Mouse (Mus musculus): Measurements from ENCODE around the gene Lag3. TPM values are rescaled to one million over a fixed set of nuclear protein-coding genes. Genes with fewer than 3 reads are reported as not detected.
A peak's percentile ranks its signal among the peaks of the same experiment; 100 is the strongest.

Lag3 gene
- polyA plus RNA-seq, 1 experiment from 2014 or later = 1.5 TPM

DNA sequence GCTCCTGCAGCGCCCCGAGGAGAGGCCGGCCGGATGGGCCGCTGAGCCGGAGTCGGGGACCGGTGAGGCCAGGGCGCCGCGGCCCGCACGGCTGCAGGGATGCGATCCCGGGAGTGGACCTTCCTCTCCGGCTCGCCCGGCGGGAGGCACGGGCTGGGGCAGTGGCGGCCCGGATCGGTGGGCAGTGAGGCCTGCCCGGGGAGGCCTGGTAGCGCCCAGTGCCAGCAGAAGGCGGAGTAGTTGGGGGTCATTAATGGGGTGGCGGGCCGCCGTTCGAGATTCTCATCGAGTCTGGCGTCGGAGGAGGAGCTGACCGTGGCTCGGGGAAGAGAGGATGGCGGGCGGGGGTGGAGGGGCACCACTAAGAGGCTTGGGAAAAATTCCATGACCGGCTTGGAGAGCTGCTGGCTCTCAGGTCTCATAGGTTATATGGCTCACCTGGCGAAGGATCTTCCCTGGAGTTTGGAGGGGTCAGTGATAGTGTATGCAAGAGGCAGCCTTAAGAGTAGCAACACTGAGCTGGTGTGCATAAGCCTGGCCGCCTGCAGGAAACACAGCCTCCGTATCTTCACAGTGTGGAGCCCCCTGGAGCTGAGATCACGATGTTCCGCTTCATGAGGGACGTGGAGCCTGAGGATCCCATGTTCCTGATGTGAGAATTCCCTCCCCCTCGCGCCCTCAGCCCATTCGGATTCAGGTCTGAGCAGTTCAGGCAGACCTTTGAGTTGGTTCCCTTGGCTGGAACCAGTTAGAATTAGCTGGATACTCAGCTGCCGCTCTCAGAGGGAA, 20.2 kb upstream of the Lag3 start:
- 2% methylated on average over 48 of the region's 48 CpGs for WGBS (ENCODE audit: missing documents)
- peak overlapping the region; percentile 45 for H3K27ac ChIP-seq
- peaks cover 30% of the 10 kb centered on the region for H3K36me3 ChIP-seq (ENCODE audit: inconsistent target)
- peak overlapping the region; percentile 70 for H3K4me3 ChIP-seq (ENCODE audit: inconsistent target)
- H3K79me2 ChIP-seq (ENCODE audit: inconsistent target) = peaks cover 17% of the 10 kb centered on the region

DNA sequence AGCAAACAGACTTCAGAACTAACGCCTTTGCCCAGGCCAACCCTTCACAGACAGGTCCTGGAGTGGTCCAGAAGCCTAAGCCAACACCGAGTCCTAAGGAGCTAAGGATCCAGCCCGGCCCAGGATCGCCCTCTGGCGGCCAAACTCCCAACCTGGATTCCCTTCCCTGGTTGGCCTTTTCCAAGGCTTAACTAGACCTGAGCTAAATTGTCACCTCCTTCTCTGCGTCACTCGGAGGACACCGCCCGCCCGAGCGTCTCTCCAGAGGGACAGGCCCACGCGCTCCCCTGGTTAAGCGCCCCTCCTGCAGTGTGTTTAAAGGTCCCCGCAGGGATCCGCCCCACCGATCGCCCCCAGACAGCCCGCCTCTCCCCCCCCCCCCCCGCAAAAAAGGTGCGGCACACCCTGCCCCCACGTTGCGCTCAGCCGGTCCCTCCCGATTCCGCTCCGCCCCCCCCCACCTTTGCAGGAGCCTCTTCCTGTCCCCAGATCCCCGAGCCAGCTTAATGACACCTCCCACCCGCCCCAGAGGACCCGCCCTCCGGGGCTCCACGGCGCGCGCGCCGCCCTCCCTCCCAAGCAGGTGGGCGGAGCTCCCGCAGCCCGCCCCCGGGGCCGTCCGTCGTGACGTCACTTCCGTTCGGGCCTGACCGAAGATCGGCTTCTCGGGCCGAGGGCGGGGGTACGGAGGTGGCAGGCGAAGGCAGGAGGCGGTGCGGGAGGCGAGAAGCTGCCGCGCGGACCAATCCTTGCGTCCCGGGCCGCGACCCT, 19.4 kb upstream of the Lag3 start, which contains the start of gene Mlf2:
Gene Mlf2 (plus strand): TSS at position 633 of the 771 bp plus-strand sequence.
- WGBS (ENCODE audit: missing documents) = under 1% methylated on average over 53 of the region's 64 CpGs
- Histone ChIP-seq H3K27ac (peak within 1 kb of the TSS; percentile 55), H3K79me2 (ENCODE audit: inconsistent target) (peaks cover 17% of the 10 kb centered on the region), H3K4me3 (ENCODE audit: inconsistent target) (peak within 1 kb of the TSS; percentile 70), H3K36me3 (ENCODE audit: inconsistent target) (peaks cover 24% of the 10 kb centered on the region)

DNA sequence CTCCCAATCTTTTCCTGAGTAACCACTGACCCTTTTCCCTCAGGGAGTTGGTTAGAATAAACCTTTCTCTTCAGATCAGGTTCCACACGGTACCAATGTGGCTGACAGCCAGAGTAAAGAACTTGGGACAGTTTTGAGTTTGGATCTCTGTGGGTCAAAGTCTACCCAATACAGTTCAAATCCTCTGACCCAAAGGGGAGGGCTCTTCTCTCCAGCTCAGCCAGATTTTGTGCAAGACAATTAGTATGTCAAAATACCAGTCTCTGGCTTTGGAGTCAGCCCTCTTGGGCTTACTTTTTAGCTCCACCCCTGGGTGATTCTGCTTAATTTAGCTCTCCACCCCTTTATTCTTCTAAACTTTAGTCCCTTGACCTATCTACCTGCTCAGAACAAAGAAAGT, 18.7 kb upstream of the Lag3 start:
- Histone ChIP-seq H3K79me2 (ENCODE audit: inconsistent target) (peaks cover 17% of the 10 kb centered on the region), H3K4me3 (ENCODE audit: inconsistent target) (peak overlapping the region; percentile 17; the same call in 1 of the 2 replicates), H3K27ac (peak overlapping the region; percentile 55), H3K36me3 (ENCODE audit: inconsistent target) (peaks cover 17% of the 10 kb centered on the region)
- WGBS (ENCODE audit: missing documents) = 89% methylated on average over 1 of the region's 1 CpGs

DNA sequence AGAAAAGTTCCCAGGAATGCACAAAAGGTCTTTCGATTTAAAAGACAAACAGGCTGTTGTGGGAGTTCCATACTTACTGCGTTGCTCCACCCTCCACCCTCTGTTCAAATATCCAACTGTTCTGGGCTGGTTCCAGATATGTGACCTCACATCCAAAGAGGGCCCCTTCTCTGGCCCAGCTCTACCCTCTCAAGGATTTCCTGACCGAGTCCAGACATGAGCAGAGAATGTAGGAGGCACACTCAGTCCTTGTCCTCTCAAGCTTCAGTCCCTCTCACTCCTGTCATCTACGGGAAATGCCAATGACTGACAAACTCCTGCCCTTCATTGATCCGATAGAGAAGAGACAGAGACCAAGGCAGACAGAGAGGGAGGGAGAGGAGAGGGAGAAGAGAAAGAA, 14.4 kb upstream of the Lag3 start:
- H3K36me3 ChIP-seq (ENCODE audit: inconsistent target) = no peaks in the 10 kb centered on the region
- whole genome bisulfite sequencing (ENCODE audit: missing documents) = 37% methylated on average over 5 of the region's 5 CpGs
- H3K27ac ChIP-seq = no peak overlapping the region
- no peak overlapping the region for H3K4me3 ChIP-seq (ENCODE audit: inconsistent target)
- H3K79me2 ChIP-seq (ENCODE audit: inconsistent target) = no peaks in the 10 kb centered on the region

DNA sequence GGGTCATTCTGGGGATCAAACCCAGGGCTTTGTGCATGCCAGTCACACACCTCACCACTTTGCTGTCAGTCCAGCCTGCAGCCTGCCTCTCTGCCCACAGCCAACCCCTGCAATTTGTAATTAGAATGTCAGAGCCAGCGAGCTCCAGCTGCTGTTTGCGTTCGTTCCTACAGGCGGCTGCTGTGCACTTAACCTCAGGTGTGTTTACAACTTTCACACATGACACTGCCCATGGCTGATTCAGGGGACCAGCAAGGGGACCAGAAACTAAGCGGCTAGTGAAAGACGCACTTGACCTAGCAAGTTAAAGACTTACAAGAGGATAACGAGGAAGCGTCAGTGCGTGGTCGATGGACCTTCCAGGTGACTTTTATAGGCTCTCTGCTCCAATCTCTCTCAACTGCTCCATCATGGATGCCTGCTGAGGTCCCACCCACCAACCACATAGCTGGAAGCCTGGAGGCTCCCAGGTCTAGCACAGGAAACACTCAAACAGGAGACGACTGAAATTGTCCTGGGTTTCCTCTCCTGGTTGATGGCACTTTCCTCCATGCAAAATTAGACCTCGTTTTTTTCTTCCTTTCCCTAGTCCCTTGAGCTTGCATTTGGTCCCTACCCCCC, 13.8 kb upstream of the Lag3 start:
- Histone ChIP-seq H3K4me3 (ENCODE audit: inconsistent target) (no peak overlapping the region), H3K27ac (no peak overlapping the region)
- WGBS (ENCODE audit: missing documents) = 67% methylated on average over 12 of the region's 12 CpGs

DNA sequence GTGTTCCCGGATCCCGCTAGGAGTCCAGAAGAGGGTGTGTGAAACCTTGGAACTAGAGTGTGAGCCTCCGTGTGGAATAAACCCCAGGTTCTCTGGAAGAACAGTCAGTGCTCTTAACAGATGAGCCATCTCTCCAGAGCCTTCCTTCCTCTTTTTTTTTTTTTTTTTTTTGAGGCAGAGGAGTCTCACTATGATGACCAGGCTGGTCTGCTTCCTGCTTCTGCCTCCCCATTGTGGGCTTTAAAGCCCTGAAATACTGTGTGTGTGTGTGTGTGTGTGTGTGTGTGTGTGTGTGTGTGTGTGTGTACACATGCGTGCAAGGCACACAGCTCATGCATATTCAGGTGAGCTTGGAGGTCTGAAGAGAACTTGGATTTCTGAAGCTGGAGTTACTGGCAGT, 10.0 kb upstream of the Lag3 start:
- Histone ChIP-seq H3K36me3 (ENCODE audit: inconsistent target) (no peaks in the 10 kb centered on the region), H3K4me3 (ENCODE audit: inconsistent target) (no peak overlapping the region), H3K79me2 (ENCODE audit: inconsistent target) (peaks cover 5% of the 10 kb centered on the region), H3K27ac (peak overlapping the region; percentile 75)
- WGBS (ENCODE audit: missing documents) = 29% methylated on average over 4 of the region's 4 CpGs

More for the DNA sequence above, 13.8 kb upstream of the Lag3 start:
- Histone ChIP-seq H3K36me3 (ENCODE audit: inconsistent target) (no peaks in the 10 kb centered on the region), H3K79me2 (ENCODE audit: inconsistent target) (no peaks in the 10 kb centered on the region)

DNA sequence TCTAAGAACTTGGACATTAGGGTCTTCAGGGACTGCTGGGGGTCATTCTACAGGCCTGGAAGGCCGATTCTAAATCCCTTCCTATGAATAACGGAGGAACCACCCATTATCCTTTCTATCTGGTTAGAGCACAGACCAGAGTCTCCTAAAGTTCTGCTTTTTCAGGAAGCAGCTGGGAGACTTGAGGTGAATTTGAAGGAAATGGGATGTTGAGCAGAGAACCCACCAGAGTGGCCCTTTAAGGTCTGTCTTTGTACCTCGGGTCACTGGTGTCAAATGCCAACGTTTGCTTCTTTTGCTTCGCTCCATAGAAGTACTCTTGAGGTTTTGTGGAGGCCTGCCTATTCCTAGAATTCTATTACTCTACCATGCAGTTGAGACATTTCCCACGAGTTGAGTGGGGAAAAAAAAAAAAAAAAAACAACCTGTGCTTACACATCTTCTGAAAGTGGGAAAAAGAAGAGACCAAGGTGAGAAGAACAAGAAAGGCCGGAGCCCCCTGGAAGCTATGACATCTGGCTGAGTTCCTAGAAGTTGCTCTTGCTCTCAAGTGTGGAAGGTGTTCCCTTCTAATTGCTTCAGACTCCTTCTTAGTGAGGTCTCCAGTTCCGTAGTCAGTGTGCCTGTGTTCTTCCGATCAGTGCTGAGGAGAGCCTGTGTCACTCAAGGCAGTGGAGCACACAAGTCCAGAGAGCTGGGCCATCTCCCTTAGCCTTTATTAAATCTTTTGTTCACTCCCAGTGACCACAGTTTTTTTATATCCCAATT, 9.0 kb upstream of the Lag3 start:
- Histone ChIP-seq H3K79me2 (ENCODE audit: inconsistent target) (peaks cover 16% of the 10 kb centered on the region), H3K36me3 (ENCODE audit: inconsistent target) (peaks cover 2% of the 10 kb centered on the region; the same call in 1 of the 2 replicates), H3K4me3 (ENCODE audit: inconsistent target) (no peak overlapping the region), H3K27ac (peak overlapping the region; percentile 75)
- WGBS (ENCODE audit: missing documents) = 50% methylated on average over 9 of the region's 9 CpGs

DNA sequence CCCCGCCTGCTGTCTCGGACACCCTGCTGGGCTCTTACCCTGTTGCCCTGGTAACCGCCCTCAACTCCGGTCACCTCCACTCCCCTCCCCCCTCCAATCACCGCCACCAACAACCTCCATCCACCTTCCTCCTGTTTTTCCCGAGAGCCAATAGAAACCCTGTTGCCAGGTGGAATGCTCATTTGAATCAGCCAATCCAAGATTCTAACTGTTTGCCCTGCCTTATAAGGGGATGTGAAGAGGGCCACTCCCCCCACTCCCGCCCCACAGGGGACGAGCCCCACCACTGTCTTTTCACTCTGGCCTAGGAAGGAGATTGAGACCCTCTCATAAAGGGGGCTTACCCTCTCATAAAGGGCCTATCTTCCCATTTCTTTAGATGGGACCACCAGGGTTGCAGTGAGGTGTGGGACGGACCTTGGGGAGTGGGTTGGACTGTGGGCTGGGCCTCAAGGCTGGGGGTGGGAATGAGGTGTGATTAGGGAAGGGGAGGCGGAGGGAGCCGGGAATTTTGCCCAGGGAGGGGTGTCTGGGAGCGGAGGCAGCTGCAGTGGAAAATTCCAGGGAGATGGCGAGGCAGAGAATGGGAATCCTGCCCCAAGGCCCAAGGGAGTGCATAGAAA, 8.3 kb upstream of the Lag3 start, which contains the start of gene Ptms:
Gene Ptms (minus strand): TSS at position 409 of the 623 bp plus-strand sequence.
- H3K4me3 ChIP-seq (ENCODE audit: inconsistent target) = no peak within 1 kb of the TSS
- peak within 1 kb of the TSS; percentile 75 for H3K27ac ChIP-seq
- peaks cover 9% of the 10 kb centered on the region; the same call in 1 of the 2 replicates for H3K36me3 ChIP-seq (ENCODE audit: inconsistent target)
- H3K79me2 ChIP-seq (ENCODE audit: inconsistent target) = peaks cover 23% of the 10 kb centered on the region
- WGBS (ENCODE audit: missing documents) = 33% methylated on average over 11 of the region's 13 CpGs

DNA sequence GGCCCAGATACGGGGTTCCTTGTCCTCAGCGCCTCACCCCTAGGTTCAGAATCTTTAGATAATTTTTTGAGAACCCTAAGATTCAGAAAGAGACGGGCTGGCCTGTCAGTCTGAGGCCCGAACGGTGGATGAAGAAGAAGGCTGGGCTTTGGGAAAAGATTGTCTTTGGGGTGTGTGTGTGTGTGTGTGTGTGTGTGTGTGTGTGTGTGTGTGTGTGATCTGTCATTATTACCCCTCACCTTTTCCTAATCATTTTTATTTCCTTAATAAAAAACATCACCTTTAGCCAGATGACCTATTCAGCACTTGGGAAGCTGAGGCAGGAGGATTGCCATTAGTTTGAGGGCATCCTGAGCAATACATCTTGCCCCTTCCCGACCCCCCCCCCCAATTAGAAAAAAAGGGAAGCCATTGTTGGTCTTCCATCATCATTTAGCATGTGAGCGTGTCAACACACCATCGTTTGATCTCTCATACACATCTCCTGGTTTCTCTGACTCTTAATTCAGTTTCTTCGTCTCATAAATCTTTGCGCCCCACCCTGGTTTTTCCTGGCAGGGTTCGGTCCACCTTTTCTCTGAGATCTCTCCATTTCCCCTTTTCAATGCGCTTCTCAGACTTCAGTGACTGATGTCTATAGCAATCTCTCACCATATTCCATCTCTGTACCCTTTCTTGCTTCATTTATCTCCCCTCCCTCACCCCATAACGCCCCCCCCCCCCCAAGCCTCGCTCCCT, 7.6 kb upstream of the Lag3 start:
- WGBS (ENCODE audit: missing documents) = 61% methylated on average over 12 of the region's 14 CpGs

DNA sequence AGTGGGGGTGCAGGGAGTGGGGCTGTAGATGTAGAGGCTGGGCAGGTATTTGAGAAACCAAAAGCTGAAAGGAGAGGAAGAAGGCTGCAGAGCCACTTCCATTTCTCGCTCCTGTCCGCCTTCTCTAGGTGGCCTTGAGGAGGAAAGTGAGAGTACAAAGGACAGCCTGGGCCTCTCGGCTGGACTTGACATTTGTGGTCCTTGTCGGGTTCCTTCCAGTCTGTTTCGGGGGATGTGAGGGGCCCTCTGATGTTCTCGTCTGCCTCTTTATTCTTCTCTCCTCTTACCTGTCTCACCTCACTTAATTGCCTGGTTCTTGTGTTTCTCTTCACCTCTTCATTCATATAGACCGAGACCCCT, 6.8 kb upstream of the Lag3 start:
- WGBS (ENCODE audit: missing documents) = 54% methylated on average over 7 of the region's 7 CpGs
- peak overlapping the region; percentile 29 for H3K4me3 ChIP-seq (ENCODE audit: inconsistent target)
- peaks cover 20% of the 10 kb centered on the region; the same call in 1 of the 2 replicates for H3K36me3 ChIP-seq (ENCODE audit: inconsistent target)
- H3K79me2 ChIP-seq (ENCODE audit: inconsistent target) = peaks cover 25% of the 10 kb centered on the region
- H3K27ac ChIP-seq = peak overlapping the region; percentile 41; the same call in 1 of the 2 replicates

More for the DNA sequence above, 7.6 kb upstream of the Lag3 start:
- no peak overlapping the region for H3K27ac ChIP-seq
- no peak overlapping the region for H3K4me3 ChIP-seq (ENCODE audit: inconsistent target)
- peaks cover 25% of the 10 kb centered on the region for H3K79me2 ChIP-seq (ENCODE audit: inconsistent target)
- peaks cover 17% of the 10 kb centered on the region; the same call in 1 of the 2 replicates for H3K36me3 ChIP-seq (ENCODE audit: inconsistent target)

DNA sequence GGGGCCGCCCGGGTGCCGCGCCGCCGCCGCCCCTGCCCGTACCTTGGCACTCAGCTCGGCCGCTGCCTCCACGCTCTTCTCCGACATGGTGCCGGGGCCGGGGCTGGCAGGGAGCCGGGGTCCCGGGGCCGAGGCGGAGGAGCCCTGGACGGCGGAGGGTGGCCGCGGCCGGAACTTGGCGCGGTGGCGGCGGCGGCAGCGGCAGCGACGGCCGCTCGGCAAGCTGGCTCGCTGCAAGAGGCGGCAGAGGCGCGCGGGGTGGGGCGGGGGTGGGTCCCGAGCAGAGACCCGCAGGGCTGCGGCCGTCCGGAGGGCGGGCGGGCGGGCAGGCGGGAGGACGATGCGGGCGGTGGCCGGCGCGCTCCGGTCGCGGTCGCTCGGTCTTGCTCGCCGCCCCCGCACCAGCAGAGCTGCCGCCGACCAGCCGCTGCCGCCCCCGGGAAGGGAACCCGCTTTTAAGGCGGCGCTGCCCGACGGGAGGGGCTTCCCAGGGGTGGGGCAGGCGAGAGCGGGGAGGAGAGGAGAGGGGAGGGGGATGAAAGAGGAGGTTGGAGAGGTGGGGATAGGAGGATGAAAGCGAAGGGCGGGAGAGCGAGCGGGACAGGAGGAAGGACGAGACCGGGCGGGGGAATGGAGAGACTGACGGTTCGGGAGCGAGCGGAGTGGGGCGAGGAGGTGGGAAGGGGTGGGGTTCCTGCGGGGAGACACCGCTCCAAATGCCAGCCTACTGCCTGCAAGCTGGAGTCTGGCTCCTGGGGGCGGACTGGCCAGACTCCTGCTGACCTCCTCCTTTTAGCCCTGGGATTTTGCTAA, 6.2 kb upstream of the Lag3 start:
- H3K27ac ChIP-seq = peak overlapping the region; percentile 41; the same call in 1 of the 2 replicates
- H3K36me3 ChIP-seq (ENCODE audit: inconsistent target) = peaks cover 20% of the 10 kb centered on the region; the same call in 1 of the 2 replicates
- 1% methylated on average over 46 of the region's 89 CpGs for WGBS (ENCODE audit: missing documents)
- H3K79me2 ChIP-seq (ENCODE audit: inconsistent target) = peaks cover 25% of the 10 kb centered on the region
- H3K4me3 ChIP-seq (ENCODE audit: inconsistent target) = peak overlapping the region; percentile 29

DNA sequence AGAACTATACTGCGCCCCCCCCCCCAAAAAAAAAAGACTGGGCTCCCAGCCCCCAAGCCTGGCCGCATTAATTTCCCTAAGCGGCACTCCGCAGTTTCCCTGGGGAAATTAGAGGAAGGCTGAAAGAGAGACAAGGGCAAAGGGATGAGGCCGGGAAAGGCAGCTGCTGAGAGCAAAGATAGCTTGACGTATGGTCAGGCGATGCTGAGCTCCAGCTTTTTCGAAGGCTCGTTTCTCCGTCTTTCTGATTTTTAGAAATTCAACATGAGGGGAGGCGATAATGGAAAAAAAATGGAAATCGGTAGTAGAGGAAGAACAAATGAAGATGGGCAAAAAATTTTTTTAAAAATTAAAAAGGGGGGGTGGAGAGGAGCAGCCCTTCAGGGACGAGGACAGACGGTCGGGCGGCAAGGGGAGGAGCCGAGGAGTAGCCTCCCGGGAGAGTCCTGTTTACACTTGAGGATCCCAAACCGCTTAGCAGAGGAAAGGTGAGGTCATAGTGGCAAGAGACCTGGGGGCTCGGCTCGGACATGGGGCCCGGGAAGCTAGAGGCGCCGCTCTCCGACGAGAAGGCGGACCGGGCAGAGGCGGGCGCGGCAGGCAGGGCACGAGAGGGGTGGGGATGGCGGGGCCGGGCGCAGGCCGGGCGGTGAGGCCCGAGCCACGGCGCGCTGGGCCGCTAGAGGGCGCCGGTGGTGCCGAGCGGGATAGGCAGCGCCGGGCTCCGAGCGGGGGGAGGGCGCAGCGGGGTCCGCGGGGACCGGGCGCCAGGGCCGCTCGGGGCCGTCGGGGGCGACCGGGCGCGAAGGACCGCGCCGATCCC, 5.4 kb upstream of the Lag3 start:
- Histone ChIP-seq H3K36me3 (ENCODE audit: inconsistent target) (peaks cover 20% of the 10 kb centered on the region; the same call in 1 of the 2 replicates), H3K4me3 (ENCODE audit: inconsistent target) (peak overlapping the region; percentile 78), H3K79me2 (ENCODE audit: inconsistent target) (peaks cover 25% of the 10 kb centered on the region), H3K27ac (peak overlapping the region; percentile 57)
- 6% methylated on average over 66 of the region's 67 CpGs for WGBS (ENCODE audit: missing documents)

Data from macrophage (primary cell).